Mouse (Mus musculus): ENCODE results near the gene Vmn1r23. TPM values are rescaled to one million over a fixed set of nuclear protein-coding genes. Genes with fewer than 3 reads are reported as not detected.
"Not testable (repeated sequence)": the region's sequence is repeated elsewhere in the genome, so short reads cannot be mapped to it uniquely, and the experiment has no call there.

Vmn1r23 gene
- not detected in 2 replicates for polyA plus RNA-seq (2015; fragmentation: Nextera tagmentation; extraction: Ambion mirVana)

DNA sequence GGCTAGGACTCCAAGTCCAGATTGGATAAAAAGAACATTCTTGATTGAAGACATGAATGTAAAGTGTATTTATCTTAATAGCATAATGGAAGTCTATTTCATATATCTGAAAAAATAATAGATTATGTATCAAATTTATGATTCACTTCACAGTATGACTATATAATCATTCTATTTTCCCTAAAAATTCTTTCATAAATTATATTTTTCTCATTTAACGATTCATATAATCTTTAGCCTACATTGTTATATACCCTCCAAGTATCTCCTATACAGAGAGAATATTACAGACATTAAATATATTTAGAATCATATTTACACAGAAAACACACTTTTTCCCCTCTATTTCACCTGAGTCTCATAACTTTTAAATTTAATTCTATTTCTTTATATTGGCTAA, at the start of gene Vmn1r23:
Gene Vmn1r23 (minus strand): TSS at position 101 of the 400 bp plus-strand sequence.
- ATAC-seq (replicated peaks; ENCODE audit: insufficient number of reproducible peaks, insufficient read depth, low FRiP score, low read depth) = no peak
- 93% methylated on average over 1 of the region's 1 CpGs for WGBS
- no peak within 1 kb of the TSS for H3K9ac ChIP-seq
- no peak within 1 kb of the TSS for H3K4me2 ChIP-seq
- H3K4me1 ChIP-seq (replicated peaks) = no peaks in the 10 kb centered on the region
- no peak within 1 kb of the TSS for H3K4me3 ChIP-seq
- no peaks in the 10 kb centered on the region for H3K9me3 ChIP-seq (replicated peaks)
- H3K36me3 ChIP-seq = no peaks in the 10 kb centered on the region
- H3K27me3 ChIP-seq = no peaks in the 10 kb centered on the region
- H3K27ac ChIP-seq = no peak within 1 kb of the TSS

DNA sequence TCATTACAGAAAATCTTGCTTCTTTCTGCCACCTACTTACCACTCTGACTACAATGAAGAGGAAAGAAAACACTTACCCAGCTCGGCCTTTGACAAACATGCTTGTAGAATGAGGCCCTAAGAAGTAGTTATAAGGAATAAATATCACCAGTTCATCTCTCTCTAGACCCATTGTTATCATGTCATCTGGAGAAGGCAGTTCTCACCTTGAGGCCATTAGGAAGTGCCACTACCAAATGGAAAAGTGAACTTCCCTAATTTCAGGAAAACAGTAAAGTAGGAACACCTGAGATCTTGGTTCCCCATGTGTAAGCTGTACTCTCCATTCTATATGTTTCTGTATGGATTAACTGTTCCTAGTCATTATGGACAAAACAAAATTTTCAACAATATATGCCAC, 34.8 kb upstream of the Vmn1r23 start, which contains the start of gene Vmn1r24:
Gene Vmn1r24 (minus strand): TSS at position 101 of the 400 bp plus-strand sequence.
- H3K9ac ChIP-seq; H3K27me3 ChIP-seq; ATAC-seq (replicated peaks; ENCODE audit: insufficient number of reproducible peaks, insufficient read depth, low FRiP score, low read depth); H3K4me1 ChIP-seq (replicated peaks); H3K4me3 ChIP-seq; H3K4me2 ChIP-seq; H3K9me3 ChIP-seq (replicated peaks); H3K36me3 ChIP-seq; H3K27ac ChIP-seq: not testable (repeated sequence)
- WGBS = 65% methylated on average over 1 of the region's 1 CpGs

DNA sequence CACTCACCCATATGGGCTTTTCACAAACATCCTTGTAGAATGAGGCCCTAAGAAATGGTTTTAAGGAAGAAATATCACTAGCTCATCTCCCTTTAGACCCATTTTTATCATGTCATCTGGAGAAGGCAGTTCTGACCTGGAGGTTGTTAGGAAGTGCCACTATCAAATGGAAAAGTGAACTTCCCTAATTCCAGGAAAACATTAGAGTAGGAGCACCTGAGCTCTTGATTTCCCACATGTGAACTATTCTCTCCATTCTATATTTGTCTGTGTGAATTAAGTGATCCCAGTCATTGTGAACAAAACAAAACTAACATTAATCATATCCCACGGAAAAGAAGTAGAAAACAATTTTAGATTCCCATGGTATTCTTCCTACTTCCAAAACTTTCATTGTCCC, 18.7 kb downstream of the Vmn1r23 start, which contains the start of gene Vmn1r22:
Gene Vmn1r22 (minus strand): TSS at position 101 of the 400 bp plus-strand sequence.
- no peak for ATAC-seq (replicated peaks; ENCODE audit: insufficient number of reproducible peaks, insufficient read depth, low FRiP score, low read depth)

More for the DNA sequence above, 18.7 kb downstream of the Vmn1r23 start, which contains the start of gene Vmn1r22:
- no peaks in the 10 kb centered on the region for H3K4me1 ChIP-seq (replicated peaks)
- H3K9me3 ChIP-seq (replicated peaks) = no peaks in the 10 kb centered on the region
- no peak within 1 kb of the TSS for H3K4me3 ChIP-seq
- H3K27me3 ChIP-seq = no peaks in the 10 kb centered on the region
- no peak within 1 kb of the TSS for H3K27ac ChIP-seq
- WGBS = 59% methylated on average over 1 of the region's 1 CpGs
- no peaks in the 10 kb centered on the region for H3K36me3 ChIP-seq
- no peak within 1 kb of the TSS for H3K9ac ChIP-seq
- H3K4me2 ChIP-seq = no peak within 1 kb of the TSS

Other genes with a start within 250 kb of the Vmn1r23 start
- gene Pyurf, start 234.8 kb downstream of the Vmn1r23 start, polyA plus RNA-seq (2015; fragmentation: Nextera tagmentation; extraction: Ambion mirVana) = 24.8 and 25.9 TPM in 2 replicates
- gene Lancl2, start 224.3 kb downstream of the Vmn1r23 start, polyA plus RNA-seq (2015; fragmentation: Nextera tagmentation; extraction: Ambion mirVana) = 15.8 and 18.9 TPM in 2 replicates
- 25.0 and 33.0 TPM in 2 replicates for gene Vopp1, start 101.7 kb downstream of the Vmn1r23 start, polyA plus RNA-seq (2015; fragmentation: Nextera tagmentation; extraction: Ambion mirVana)
- gene Vmn1r21, start 76.5 kb downstream of the Vmn1r23 start, polyA plus RNA-seq (2015; fragmentation: Nextera tagmentation; extraction: Ambion mirVana) = not detected in 2 replicates
- not detected in 2 replicates for gene Vmn1r22, start 18.8 kb downstream of the Vmn1r23 start, polyA plus RNA-seq (2015; fragmentation: Nextera tagmentation; extraction: Ambion mirVana)
- not detected in 2 replicates for gene Vmn1r24, start 34.7 kb upstream of the Vmn1r23 start, polyA plus RNA-seq (2015; fragmentation: Nextera tagmentation; extraction: Ambion mirVana)
- not detected in 2 replicates for gene Vmn1r25, start 54.0 kb upstream of the Vmn1r23 start, polyA plus RNA-seq (2015; fragmentation: Nextera tagmentation; extraction: Ambion mirVana)
- gene Vmn1r26, start 88.3 kb upstream of the Vmn1r23 start, polyA plus RNA-seq (2015; fragmentation: Nextera tagmentation; extraction: Ambion mirVana) = not detected in 2 replicates